Mouse (Mus musculus) liver, embryonic 15.5 days (tissue): ENCODE data around the gene Ch25h. TPM values are rescaled to one million over a fixed set of nuclear protein-coding genes. Genes with fewer than 3 reads are reported as not detected.

Source experiments
- ATAC-seq: fragments of 200-750 bp; cut with Nextera tagmentation; 2 replicates; pipeline ENCODE4 v1.8.0; 2017; ENCODE audit warnings: moderate number of reproducible peaks, mild to moderate bottlenecking, moderate library complexity; ENCODE audit not compliant: insufficient read depth
- H3K27ac ChIP-seq: fragments of 300-500 bp; sonication (generic); replicated peaks from 2 replicates; pipeline ENCODE4 v1.5.1; 2015; ENCODE audit warnings: mild to moderate bottlenecking, inconsistent platforms
- H3K27me3 ChIP-seq: fragments of 300-500 bp; sonication (generic); 2 replicates; pipeline ENCODE4 v1.6.1; 2015; ENCODE audit warnings: mild to moderate bottlenecking, inconsistent platforms
- H3K36me3 ChIP-seq: fragments of 300-500 bp; sonication (generic); replicated peaks from 2 replicates; pipeline ENCODE4 v1.6.1; 2015; ENCODE audit warnings: moderate library complexity, mild to moderate bottlenecking, inconsistent platforms
- H3K4me1 ChIP-seq: fragments of 300-500 bp; sonication (generic); replicated peaks from 2 replicates; pipeline ENCODE4 v1.6.1; 2015; ENCODE audit warnings: inconsistent platforms
- H3K4me2 ChIP-seq: fragments of 300-500 bp; sonication (generic); 2 replicates; pipeline ENCODE4 v1.6.1; 2015; ENCODE audit warnings: moderate library complexity, mild to moderate bottlenecking, inconsistent platforms
- H3K4me3 ChIP-seq: fragments of 300-500 bp; sonication (generic); replicated peaks from 2 replicates; pipeline ENCODE4 v1.5.1; 2015; ENCODE audit warnings: mild to moderate bottlenecking, inconsistent platforms
- H3K9ac ChIP-seq: fragments of 300-500 bp; sonication (generic); 2 replicates; pipeline ENCODE4 v1.6.1; 2015; ENCODE audit warnings: moderate library complexity, mild to moderate bottlenecking, inconsistent platforms
- H3K9me3 ChIP-seq: fragments of 300-500 bp; sonication (generic); replicated peaks from 2 replicates; pipeline ENCODE4 v1.6.1; 2016; ENCODE audit warnings: inconsistent platforms
- WGBS: fragments of 180-500 bp; shearing (Covaris S2); methylation state at CpG from one replicate; pipeline ENCODE4 v1.1.7; 2015; ENCODE audit warnings: mixed read lengths; ENCODE audit not compliant: insufficient replicate concordance; 5-methylcytosine and 5-hydroxymethylcytosine counted together
- polyA plus RNA-seq: library from polyadenylated mRNA; unstranded; fragments of >200 nt; fragmentation: Nextera tagmentation; extraction: Ambion mirVana; gene quantifications from 2 replicates; pipeline ENCODE4 v1.2.1, GENCODE M21; 2015

Gene Ch25h
- polyA plus RNA-seq, 1 experiment from 2014 or later = 0.18 TPM

GRCm38 (mm10) chr19:34423783-34424335, 51.1 kb downstream of the Ch25h start:
- H3K4me2 ChIP-seq = no peak overlapping the region
- H3K9me3 ChIP-seq = no peaks in the 10 kb centered on the region
- no peak overlapping the region for H3K9ac ChIP-seq
- 58% methylated on average over 4 of the region's 4 CpGs for WGBS
- H3K27ac ChIP-seq = no peak overlapping the region
- no peak for ATAC-seq
- no peaks in the 10 kb centered on the region for H3K27me3 ChIP-seq
- H3K4me3 ChIP-seq = no peak overlapping the region
- H3K36me3 ChIP-seq = no peaks in the 10 kb centered on the region
- no peaks in the 10 kb centered on the region for H3K4me1 ChIP-seq

Other genes with a start within 250 kb of the Ch25h start
- 19.8 and 22.0 TPM in 2 replicates for gene Acta2, start 219.6 kb downstream of the Ch25h start, polyA plus RNA-seq
- 4.6 and 4.7 TPM in 2 replicates for gene Fas, start 184.5 kb downstream of the Ch25h start, polyA plus RNA-seq
- 49.1 and 49.8 TPM in 2 replicates for gene Lipa, start 52.3 kb upstream of the Ch25h start, polyA plus RNA-seq
- 2.7 and 3.0 TPM in 2 replicates for gene Ifit2, start 75.5 kb upstream of the Ch25h start, polyA plus RNA-seq
- 2.0 and 2.3 TPM in 2 replicates for gene Ifit3, start 108.4 kb upstream of the Ch25h start, polyA plus RNA-seq
- gene Ifit1bl1, start 126.8 kb upstream of the Ch25h start, polyA plus RNA-seq = 0.16 and 0.17 TPM in 2 replicates
- gene Ifit3b, start 132.8 kb upstream of the Ch25h start, polyA plus RNA-seq = 0.28 and 0.61 TPM in 2 replicates
- 0.07 and 0.21 TPM in 2 replicates for gene Ifit1bl2, start 165.6 kb upstream of the Ch25h start, polyA plus RNA-seq
- 0.99 and 1.5 TPM in 2 replicates for gene Ifit1, start 165.7 kb upstream of the Ch25h start, polyA plus RNA-seq